13 mouse cellular contexts compared by ENCODE assay signal in the genomic region with DNA sequence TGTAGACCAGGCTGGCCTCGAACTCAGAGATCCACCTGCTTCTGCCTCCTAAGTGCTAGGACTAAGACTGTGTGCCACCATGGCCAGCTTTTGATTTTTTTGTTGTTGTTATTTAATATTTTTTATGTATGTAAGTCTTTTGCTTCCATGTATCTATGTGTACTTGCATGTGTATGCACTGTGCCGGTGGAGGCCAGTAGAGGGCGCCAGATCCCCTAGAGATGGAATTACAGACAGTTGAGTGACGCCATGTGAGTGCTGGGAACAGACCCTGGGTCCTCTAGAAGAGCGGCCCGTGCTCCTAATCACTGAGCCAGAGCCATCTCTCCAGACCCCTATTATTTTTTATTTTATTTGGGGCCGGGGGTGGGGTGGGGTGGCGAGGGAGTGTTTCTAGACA. TPM values are rescaled to one million over a fixed set of nuclear protein-coding genes. Genes with fewer than 3 reads are reported as not detected.
DNase-seq lines count a peak whose midpoint lies in the region; ATAC-seq and TF ChIP-seq lines count a peak whose summit lies in the region.
"Had no signal": no experiment of that assay in that cellular context is flagged by ENCODE, and none has a peak within 500 bp of the region (broad histone marks: within the 10 kb centered on the region; RNA-seq: fewer than 3 reads in every experiment).

No protein-coding gene starts in this region.

- WGBS in lung, embryonic 14.5 days, result 87% methylated on average over 8 of the region's 8 CpGs

- TF ChIP-seq POLR2A in bone marrow macrophage, adult 2 months (IDR thresholded peaks at IDR 0.05; ENCODE audit: borderline replicate concordance, low read depth, low read length), result no peak

- no peaks in the 10 kb centered on the region for H3K27me3 ChIP-seq in lung, embryonic 14.5 days (ENCODE audit: insufficient read depth, low read length)
- H3K27me3 ChIP-seq: embryonic facial prominence, embryonic 15.5 days had no signal

- no peak for ATAC-seq in CD4-positive, CD25-positive, alpha-beta regulatory T cell, adult 4 months
- ATAC-seq in lung, embryonic 14.5 days (ENCODE audit: insufficient read depth), result no peak
- ATAC-seq: hindbrain, embryonic 16.5 days had no signal

- DNase-seq in CD4-positive, CD25-positive, alpha-beta regulatory T cell, adult 2 months (ENCODE audit: low read depth, low spot score), result peak; percentile 64
- DNase-seq in lung, embryonic 14.5 days, result no peak
- no peak for DNase-seq in lung, postnatal 4 days
- DNase-seq in testis, postnatal 14 days (ENCODE audit: low spot score), result peak; percentile 57
- no peak for DNase-seq in cerebellum, adult 9-11 months
- no peak for DNase-seq in MN1 (ENCODE audit: low spot score)
- DNase-seq: adrenal gland, adult 2 months; cerebellum, adult 18-20 months had no signal

- H3K4me1 ChIP-seq in lung, embryonic 14.5 days (ENCODE audit: insufficient read depth), result no peaks in the 10 kb centered on the region; the same call in 1 of the 2 replicates
- peaks cover 7% of the 10 kb centered on the region for H3K4me1 ChIP-seq in bone marrow macrophage, adult 2 months (ENCODE audit: control insufficient read depth, insufficient read depth, low read length)

- H3K27ac ChIP-seq in lung, embryonic 14.5 days (ENCODE audit: low read depth), result no peak overlapping the region
- H3K27ac ChIP-seq in bone marrow macrophage, adult 2 months (ENCODE audit: insufficient read depth, low read depth, low read length), result no peak overlapping the region
- H3K27ac ChIP-seq: embryonic facial prominence, embryonic 15.5 days had no signal

- no peak overlapping the region for H3K4me2 ChIP-seq in lung, embryonic 14.5 days
- H3K4me2 ChIP-seq: embryonic facial prominence, embryonic 15.5 days; heart, embryonic 11.5 days had no signal

- no peak overlapping the region for H3K4me3 ChIP-seq in lung, embryonic 14.5 days (ENCODE audit: low read depth, low read length)
- no peak overlapping the region for H3K4me3 ChIP-seq in bone marrow macrophage, adult 2 months (ENCODE audit: insufficient read depth, low read length)
- H3K4me3 ChIP-seq: embryonic facial prominence, embryonic 15.5 days had no signal

- peak; percentile 48; the same call in 1 of the 2 replicates for TF ChIP-seq CTCF in lung, embryonic 14.5 days (IDR thresholded peaks at IDR 0.05; ENCODE audit: low read depth)
- TF ChIP-seq CTCF in bone marrow macrophage, adult 2 months (IDR thresholded peaks at IDR 0.05; ENCODE audit: low read depth, low read length), result peak; percentile 38

- peaks cover 68% of the 10 kb centered on the region for H3K36me3 ChIP-seq in lung, embryonic 14.5 days (ENCODE audit: insufficient read depth)

- no peak overlapping the region for H3K9ac ChIP-seq in lung, embryonic 14.5 days
- H3K9ac ChIP-seq: embryonic facial prominence, embryonic 15.5 days had no signal

- peaks cover 3% of the 10 kb centered on the region; the same call in 1 of the 2 replicates for H3K9me3 ChIP-seq in lung, embryonic 14.5 days (ENCODE audit: low read depth, low read length)
- H3K9me3 ChIP-seq: embryonic facial prominence, embryonic 15.5 days had no signal

RNA-seq across cellular contexts. Expression of a gene that starts 4.1 kb away (rescaled TPM):
- 1 to 10 TPM in 1 of 2 experiments, under 1 TPM in 1; 0.62 to 1.6 TPM for polyA plus RNA-seq in CD4-positive, CD25-positive, alpha-beta regulatory T cell, adult 4 months (2017; shearing (Covaris generic))
- polyA plus RNA-seq in lung, embryonic 14.5 days (2014; fragmentation: Nextera tagmentation; extraction: Ambion mirVana), result 66.4 and 77.9 TPM in 2 replicates
- 27.4 and 29.3 TPM in 2 replicates for polyA plus RNA-seq in bone marrow macrophage, adult 2 months (2012; ENCODE audit: insufficient read depth, insufficient read length, missing spikeins)

RNA-seq across cellular contexts. Expression of a gene that starts 15.6 kb away (rescaled TPM):
- 10 to 100 TPM; 57.8 to 74.2 TPM for polyA plus RNA-seq in CD4-positive, CD25-positive, alpha-beta regulatory T cell, adult 4 months (2017; shearing (Covaris generic))
- 46.1 and 47.9 TPM in 2 replicates for polyA plus RNA-seq in lung, embryonic 14.5 days (2014; fragmentation: Nextera tagmentation; extraction: Ambion mirVana)
- 23.9 and 24.3 TPM in 2 replicates for polyA plus RNA-seq in bone marrow macrophage, adult 2 months (2012; ENCODE audit: insufficient read depth, insufficient read length, missing spikeins)

RNA-seq across cellular contexts. Expression of a gene that starts 15.6 kb away (rescaled TPM):
- polyA plus RNA-seq in CD4-positive, CD25-positive, alpha-beta regulatory T cell, adult 4 months (2017; shearing (Covaris generic)), result 100 to 1,000 TPM; 321 to 359 TPM
- polyA plus RNA-seq in lung, embryonic 14.5 days (2014; fragmentation: Nextera tagmentation; extraction: Ambion mirVana), result 286 and 303 TPM in 2 replicates
- 119 and 139 TPM in 2 replicates for polyA plus RNA-seq in bone marrow macrophage, adult 2 months (2012; ENCODE audit: insufficient read depth, insufficient read length, missing spikeins)

RNA-seq across cellular contexts. Expression of a gene that starts 28.8 kb away (rescaled TPM):
- polyA plus RNA-seq in CD4-positive, CD25-positive, alpha-beta regulatory T cell, adult 4 months (2017; shearing (Covaris generic)), result not detected
- 2.7 and 3.6 TPM in 2 replicates for polyA plus RNA-seq in lung, embryonic 14.5 days (2014; fragmentation: Nextera tagmentation; extraction: Ambion mirVana)
- polyA plus RNA-seq in bone marrow macrophage, adult 2 months (2012; ENCODE audit: insufficient read depth, insufficient read length, missing spikeins), result not detected in 2 replicates

RNA-seq across cellular contexts. Expression of a gene that starts 42.9 kb away (rescaled TPM):
- under 1 TPM in 1 of 2 experiments, not detected in 1; 0.71 TPM for polyA plus RNA-seq in CD4-positive, CD25-positive, alpha-beta regulatory T cell, adult 4 months (2017; shearing (Covaris generic))
- polyA plus RNA-seq in lung, embryonic 14.5 days (2014; fragmentation: Nextera tagmentation; extraction: Ambion mirVana), result 2.4 and 4.2 TPM in 2 replicates
- not detected in 2 replicates for polyA plus RNA-seq in bone marrow macrophage, adult 2 months (2012; ENCODE audit: insufficient read depth, insufficient read length, missing spikeins)

Comparison
In these comparisons a context has a peak if more than half of its experiments do, and no peak if none do; other contexts are left out.
1. DNase-seq: peak in CD4-positive, CD25-positive, alpha-beta regulatory T cell, adult 2 months (single experiment) and testis, postnatal 14 days (single experiment); none in lung, embryonic 14.5 days (single experiment), lung, postnatal 4 days (0 of 2), cerebellum, adult 9-11 months (single experiment) and MN1 (single experiment).
2. RNA of a gene that starts 4.1 kb away (polyA plus RNA-seq): 66.4 to 77.9 TPM in lung, embryonic 14.5 days and 27.4 to 29.3 TPM in bone marrow macrophage, adult 2 months; 0.62 to 1.6 TPM in CD4-positive, CD25-positive, alpha-beta regulatory T cell, adult 4 months; every median in the first group is over 10 times any median in the second.